Mouse (Mus musculus) stomach, embryonic 14.5 days (tissue): Measurements from ENCODE around the gene Timp3. TPM values are rescaled to one million over a fixed set of nuclear protein-coding genes. Genes with fewer than 3 reads are reported as not detected.
"Not testable (repeated sequence)": the region's sequence is repeated elsewhere in the genome, so short reads cannot be mapped to it uniquely, and the experiment has no call there.

Experiments used
- ATAC-seq: fragments of 200-750 bp; cut with Nextera tagmentation; 2 replicates; pipeline ENCODE4 v1.8.0; 2017; ENCODE audit warnings: low read depth, moderate TSS enrichment; ENCODE audit not compliant: insufficient number of reproducible peaks, insufficient read depth, low FRiP score
- H3K27ac ChIP-seq: fragments of 300-500 bp; sonication (generic); 2 replicates; pipeline ENCODE4 v1.5.1; 2014; ENCODE audit warnings: mild to moderate bottlenecking, low read length, moderate library complexity, mixed read lengths
- H3K27me3 ChIP-seq: fragments of 300-500 bp; sonication (generic); 2 replicates; pipeline ENCODE4 v1.6.1; 2014; ENCODE audit warnings: low read length, control low read depth, mixed read lengths; ENCODE audit not compliant: control insufficient read depth, insufficient read depth
- H3K36me3 ChIP-seq: fragments of 300-500 bp; sonication (generic); 2 replicates; pipeline ENCODE4 v1.6.1; 2014; ENCODE audit warnings: mild to moderate bottlenecking, control low read depth, low read length, moderate library complexity, mixed read lengths; ENCODE audit not compliant: control insufficient read depth, insufficient read depth
- H3K4me1 ChIP-seq: fragments of 300-500 bp; sonication (generic); 2 replicates; pipeline ENCODE4 v1.6.1; 2014; ENCODE audit warnings: low read length, control low read depth, mixed read lengths; ENCODE audit not compliant: control insufficient read depth, insufficient read depth
- H3K4me2 ChIP-seq: fragments of 300-500 bp; sonication (generic); replicated peaks from 2 replicates; pipeline ENCODE4 v1.6.1; 2014; ENCODE audit warnings: low read depth, low read length, control low read depth
- H3K4me3 ChIP-seq: fragments of 300-500 bp; sonication (generic); 2 replicates; pipeline ENCODE4 v1.5.1; 2014; ENCODE audit warnings: low read depth, low read length, control low read depth
- H3K9ac ChIP-seq: fragments of 300-500 bp; sonication (generic); replicated peaks from 2 replicates; pipeline ENCODE4 v1.6.1; 2014; ENCODE audit warnings: low read depth, mild to moderate bottlenecking, control low read depth, low read length, moderate library complexity, mixed read lengths
- H3K9me3 ChIP-seq: fragments of 300-500 bp; sonication (generic); 2 replicates; pipeline ENCODE4 v1.6.1; 2016; ENCODE audit warnings: low read depth, low read length, control low read depth; ENCODE audit not compliant: control insufficient read depth
- WGBS: fragments of 180-500 bp; shearing (Covaris S2); extraction: QIAGEN DNeasy Blood & Tissue Kit; methylation state at CpG from one replicate; pipeline ENCODE4 v1.1.7; 2014; 5-methylcytosine and 5-hydroxymethylcytosine counted together
- polyA plus RNA-seq: library from polyadenylated mRNA; unstranded; fragments of >200 nt; fragmentation: Nextera tagmentation; extraction: Ambion mirVana; gene quantifications from 2 replicates; pipeline ENCODE4 v1.2.1, GENCODE M21; 2014

The Timp3 gene
- polyA plus RNA-seq, 1 experiment from 2014 or later = 88.0 TPM

DNA sequence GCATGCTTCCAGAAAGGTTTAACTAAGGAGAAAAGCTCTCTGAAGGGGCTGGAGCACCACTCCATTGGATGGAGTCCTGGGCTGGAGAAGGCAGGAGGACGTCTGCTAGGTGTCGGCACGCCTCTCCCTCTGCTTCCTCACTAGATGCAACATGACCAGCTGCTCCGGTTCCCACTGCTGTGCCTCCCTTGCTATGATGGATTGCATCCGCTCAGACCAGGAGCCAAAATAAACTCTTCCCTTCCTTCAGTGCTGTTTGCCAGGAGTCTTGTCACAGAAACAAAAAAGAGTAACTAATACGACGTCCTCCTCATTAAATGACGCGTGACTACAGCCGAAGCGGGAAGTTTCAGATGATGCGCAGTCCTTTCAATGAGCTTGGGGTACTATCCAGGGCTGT, 68.6 kb downstream of the Timp3 start:
- H3K4me1 ChIP-seq = peaks cover 16% of the 10 kb centered on the region
- no peaks in the 10 kb centered on the region for H3K27me3 ChIP-seq
- no peak overlapping the region for H3K4me2 ChIP-seq
- H3K27ac ChIP-seq = no peak overlapping the region; the same call in 1 of the 2 replicates
- WGBS = 40% methylated on average over 12 of the region's 12 CpGs
- H3K9ac ChIP-seq = no peak overlapping the region
- H3K36me3 ChIP-seq = no peaks in the 10 kb centered on the region
- no peaks in the 10 kb centered on the region for H3K9me3 ChIP-seq
- ATAC-seq = peak; percentile 35; the same call in 1 of the 2 replicates
- no peak overlapping the region for H3K4me3 ChIP-seq

DNA sequence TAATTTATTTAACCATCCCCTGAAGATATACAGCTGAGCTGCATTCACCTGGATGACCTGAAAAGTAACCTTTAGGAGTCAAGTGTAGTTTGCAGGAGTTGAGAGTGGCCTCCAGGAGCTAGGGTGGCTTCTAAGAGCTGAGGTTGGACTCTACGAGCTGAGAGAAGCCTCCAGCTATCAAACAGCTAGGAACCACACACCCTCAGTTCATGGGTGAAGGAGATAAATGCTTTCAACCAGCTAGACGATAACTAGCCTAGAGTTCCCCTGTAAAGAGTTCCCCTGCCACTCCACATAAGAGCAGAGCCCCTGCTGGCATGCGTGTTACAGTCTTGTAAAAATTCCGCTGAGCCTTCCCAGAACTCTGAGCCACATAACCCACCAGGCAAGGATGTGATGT, 69.2 kb downstream of the Timp3 start:
- no peak overlapping the region for H3K4me2 ChIP-seq
- peaks cover 13% of the 10 kb centered on the region for H3K4me1 ChIP-seq
- H3K9me3 ChIP-seq = no peaks in the 10 kb centered on the region
- H3K27ac ChIP-seq = peak overlapping the region; percentile 29; the same call in 1 of the 2 replicates
- WGBS = 76% methylated on average over 4 of the region's 4 CpGs
- no peak overlapping the region for H3K9ac ChIP-seq
- no peak overlapping the region for H3K4me3 ChIP-seq
- H3K36me3 ChIP-seq = no peaks in the 10 kb centered on the region
- no peak for ATAC-seq
- H3K27me3 ChIP-seq = no peaks in the 10 kb centered on the region

- no peaks in the 10 kb centered on the region for H3K27me3 ChIP-seq
- no peaks in the 10 kb centered on the region for H3K36me3 ChIP-seq
- H3K4me1 ChIP-seq = peaks cover 4% of the 10 kb centered on the region; the same call in 1 of the 2 replicates
- H3K4me3 ChIP-seq = no peak overlapping the region
- no peak overlapping the region for H3K4me2 ChIP-seq
- no peaks in the 10 kb centered on the region for H3K9me3 ChIP-seq
- no peak overlapping the region for H3K27ac ChIP-seq
- H3K9ac ChIP-seq = no peak overlapping the region
- ATAC-seq = no peak
Observed at GRCm38 (mm10) chr10:86371561-86371960, 71.4 kb downstream of the Timp3 start.

GRCm38 (mm10) chr10:86374061-86374460, 73.9 kb downstream of the Timp3 start:
- Histone ChIP-seq H3K4me1 (no peaks in the 10 kb centered on the region), H3K9me3 (no peaks in the 10 kb centered on the region), H3K27ac (no peak overlapping the region), H3K4me2 (no peak overlapping the region), H3K27me3 (no peaks in the 10 kb centered on the region), H3K36me3 (no peaks in the 10 kb centered on the region), H3K9ac (no peak overlapping the region), H3K4me3 (no peak overlapping the region)
- 92% methylated on average over 2 of the region's 2 CpGs for WGBS
- no peak for ATAC-seq

DNA sequence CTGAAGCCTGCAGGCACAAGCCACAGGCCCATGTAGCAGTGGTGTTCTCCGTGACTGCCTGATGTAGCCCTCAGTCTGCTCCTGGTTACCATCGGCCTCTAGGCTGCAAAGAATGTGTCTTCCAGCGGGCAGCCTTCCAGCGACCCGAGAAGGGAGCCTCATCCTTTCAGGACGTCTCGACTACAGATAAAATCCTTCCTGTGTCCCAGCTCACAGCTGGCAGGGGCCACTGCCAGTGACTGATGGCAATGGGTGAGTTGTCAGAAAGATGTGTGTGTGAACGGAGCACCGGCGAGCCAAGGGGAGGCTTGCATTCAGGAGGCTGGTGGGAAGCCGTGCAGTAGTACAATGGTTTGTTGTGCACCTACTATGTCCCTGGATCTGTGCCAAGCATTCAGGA, 75.7 kb downstream of the Timp3 start:
- Histone ChIP-seq H3K4me3 (no peak overlapping the region), H3K9me3 (no peaks in the 10 kb centered on the region), H3K36me3 (no peaks in the 10 kb centered on the region), H3K4me2 (no peak overlapping the region), H3K4me1 (no peaks in the 10 kb centered on the region), H3K27ac (no peak overlapping the region), H3K9ac (no peak overlapping the region), H3K27me3 (no peaks in the 10 kb centered on the region)
- ATAC-seq = no peak
- WGBS = 56% methylated on average over 11 of the region's 11 CpGs

DNA sequence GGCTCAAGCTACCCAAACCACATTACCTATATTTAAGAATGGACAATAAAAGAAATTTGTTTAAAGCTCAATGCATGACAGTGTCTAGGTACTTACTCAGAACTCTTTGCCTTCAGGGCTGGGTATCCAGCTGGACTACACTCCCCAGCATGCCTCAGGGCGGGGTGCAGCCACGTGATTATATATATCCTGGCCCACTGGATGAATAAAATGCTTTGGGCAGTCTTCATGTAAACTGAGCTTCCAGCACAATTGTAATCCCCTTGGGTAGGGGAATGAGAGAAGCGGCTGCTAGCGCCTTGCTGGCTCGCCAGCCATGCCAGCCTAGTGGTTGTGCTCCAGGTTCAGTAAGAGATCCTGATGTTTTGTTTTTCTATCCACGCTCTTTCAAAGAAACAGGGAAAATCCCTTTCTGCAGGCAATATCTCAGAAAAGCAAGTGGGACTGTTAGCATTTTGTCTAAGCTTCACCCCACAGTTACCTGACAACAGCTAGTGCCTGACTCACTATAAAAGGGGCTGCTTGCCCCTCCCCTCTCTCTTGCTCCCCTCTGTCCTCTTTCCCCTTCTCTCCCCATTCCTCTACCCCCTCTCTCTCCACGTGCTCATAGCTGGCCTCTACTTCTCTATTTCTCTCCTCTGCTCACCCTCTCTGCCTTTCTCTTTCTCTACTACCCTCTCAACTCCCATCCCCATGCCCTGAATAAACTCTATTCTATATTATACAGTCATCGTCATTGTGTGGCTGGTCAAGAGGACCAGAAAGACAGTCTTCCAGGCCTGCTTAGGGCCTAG, 76.4 kb downstream of the Timp3 start:
- Histone ChIP-seq H3K9me3 (no peaks in the 10 kb centered on the region), H3K4me1 (peaks cover 4% of the 10 kb centered on the region), H3K36me3 (no peaks in the 10 kb centered on the region), H3K4me3 (no peak overlapping the region), H3K27me3 (no peaks in the 10 kb centered on the region), H3K4me2 (no peak overlapping the region), H3K9ac (no peak overlapping the region), H3K27ac (no peak overlapping the region)
- peak; percentile 62; the same call in 1 of the 2 replicates for ATAC-seq
- 64% methylated on average over 8 of the region's 8 CpGs for WGBS

DNA sequence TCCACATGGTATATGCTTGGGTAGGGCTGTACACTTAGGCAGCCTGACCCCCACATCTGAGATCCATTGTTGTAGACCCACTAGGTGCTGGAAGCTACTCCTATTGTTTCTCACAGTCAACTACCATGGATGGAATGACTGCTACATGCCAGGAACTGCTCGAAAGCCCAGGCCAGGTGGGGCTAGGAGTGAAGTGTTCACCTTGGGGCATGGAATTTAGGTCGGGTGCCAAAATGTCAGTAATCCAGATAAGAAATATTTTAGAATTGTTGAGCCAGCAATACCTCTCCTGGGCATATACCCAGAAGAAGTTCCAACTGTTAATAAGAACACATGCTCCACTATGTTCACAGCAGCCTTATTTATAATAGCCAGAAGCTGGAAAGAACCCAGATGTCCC, 78.6 kb downstream of the Timp3 start:
- 83% methylated on average over 2 of the region's 2 CpGs for WGBS
- ATAC-seq, H3K4me1 ChIP-seq, H3K4me3 ChIP-seq, H3K27ac ChIP-seq, H3K4me2 ChIP-seq, H3K9me3 ChIP-seq, H3K27me3 ChIP-seq, H3K36me3 ChIP-seq, H3K9ac ChIP-seq: not testable (repeated sequence)

DNA sequence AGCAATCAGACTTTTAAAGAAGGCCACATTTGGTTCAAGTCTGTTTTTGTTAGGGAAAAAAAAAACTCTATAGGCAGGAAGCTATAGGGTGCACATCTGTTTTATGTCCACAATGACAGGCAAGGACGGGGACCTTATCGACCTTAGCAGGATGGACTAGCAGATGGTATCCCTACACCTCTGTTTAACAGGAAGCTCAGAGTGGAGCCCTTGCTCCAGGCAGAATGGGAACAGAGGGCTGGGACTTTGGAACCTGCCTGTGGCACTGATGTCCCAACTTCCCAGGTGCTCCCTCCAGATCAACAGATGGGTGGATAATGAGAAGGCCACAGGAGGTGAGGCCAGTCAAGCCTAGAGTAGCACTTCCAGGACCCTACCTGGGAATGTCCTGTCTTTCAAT, 80.5 kb downstream of the Timp3 start:
- no peaks in the 10 kb centered on the region for H3K9me3 ChIP-seq
- no peaks in the 10 kb centered on the region for H3K36me3 ChIP-seq
- no peaks in the 10 kb centered on the region for H3K27me3 ChIP-seq
- no peak overlapping the region for H3K4me2 ChIP-seq
- H3K9ac ChIP-seq = no peak overlapping the region
- peaks cover 6% of the 10 kb centered on the region for H3K4me1 ChIP-seq
- H3K4me3 ChIP-seq = no peak overlapping the region
- WGBS = 39% methylated on average over 2 of the region's 2 CpGs
- H3K27ac ChIP-seq = peak overlapping the region; percentile 6; the same call in 1 of the 2 replicates
- no peak for ATAC-seq
